Mouse (Mus musculus): Measurements from ENCODE around the gene Eif4e1b. TPM values are rescaled to one million over a fixed set of nuclear protein-coding genes. Genes with fewer than 3 reads are reported as not detected.

Eif4e1b gene
- polyA plus RNA-seq, 1 experiment, result 3.1 TPM

DNA sequence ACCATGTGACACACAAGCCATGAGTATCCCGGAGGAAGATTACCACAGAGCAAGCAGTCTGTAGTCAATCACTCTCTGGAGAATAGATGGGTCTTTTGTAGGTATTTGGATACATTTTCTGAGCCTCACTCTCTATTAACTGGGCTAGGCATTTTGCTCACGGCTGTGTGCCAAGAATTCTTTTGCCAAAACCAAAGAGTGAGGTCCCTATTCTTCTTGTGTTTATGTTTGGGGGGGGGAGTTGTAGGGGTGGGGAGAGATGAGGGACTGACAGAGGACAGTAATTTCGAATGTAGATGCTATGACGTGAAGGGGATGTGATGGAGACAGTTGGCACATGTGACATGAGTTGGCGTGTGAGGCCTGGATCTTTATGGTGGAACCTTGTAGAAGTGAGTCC is 53.3 kb downstream of the Eif4e1b start:
- H3K4me3 ChIP-seq (replicated peaks; ENCODE audit: control insufficient read depth, low read depth, low read length), result no peak overlapping the region
- 60% methylated on average over 5 of the region's 5 CpGs for WGBS
- TF ChIP-seq CTCF (IDR thresholded peaks at IDR 0.05; ENCODE audit: control insufficient read depth, insufficient read depth, low read length) (no peak), POLR2A (IDR thresholded peaks at IDR 0.05; ENCODE audit: borderline replicate concordance, control insufficient read depth, low read depth, low read length) (no peak)
- peaks cover 1% of the 10 kb centered on the region; the same call in 1 of the 2 replicates for H3K4me1 ChIP-seq (ENCODE audit: control insufficient read depth, insufficient read depth, low read length)
- no peak overlapping the region for H3K27ac ChIP-seq (ENCODE audit: control insufficient read depth, insufficient read depth, low read depth, low read length, poor library complexity)

DNA sequence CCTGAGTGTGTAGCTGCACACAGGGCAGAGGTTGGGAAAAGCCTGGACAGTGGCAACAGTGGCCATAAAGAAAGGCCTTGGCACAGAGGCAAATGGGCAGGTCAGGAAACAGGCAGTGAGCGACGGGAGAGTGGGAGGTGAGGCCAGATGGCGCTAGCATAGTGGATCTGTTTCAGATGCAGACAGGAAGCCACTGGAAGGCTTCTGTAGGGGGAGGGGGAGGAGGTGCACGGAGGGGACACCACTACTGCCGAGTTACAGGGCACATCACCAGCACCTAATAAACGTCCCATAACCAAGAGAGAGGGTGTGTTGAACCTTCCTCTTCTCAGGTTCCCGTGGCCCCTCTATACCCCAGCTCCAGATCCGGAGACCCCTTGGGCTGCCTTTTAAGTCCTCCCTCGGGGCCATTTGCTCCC is 53.7 kb downstream of the Eif4e1b start:
- Histone ChIP-seq H3K27ac (ENCODE audit: control insufficient read depth, insufficient read depth, low read depth, low read length, poor library complexity) (no peak overlapping the region), H3K4me3 (replicated peaks; ENCODE audit: control insufficient read depth, low read depth, low read length) (no peak overlapping the region), H3K4me1 (ENCODE audit: control insufficient read depth, insufficient read depth, low read length) (peaks cover 1% of the 10 kb centered on the region; the same call in 1 of the 2 replicates)
- TF ChIP-seq CTCF (IDR thresholded peaks at IDR 0.05; ENCODE audit: control insufficient read depth, insufficient read depth, low read length) (no peak), POLR2A (IDR thresholded peaks at IDR 0.05; ENCODE audit: borderline replicate concordance, control insufficient read depth, low read depth, low read length) (no peak)
- WGBS, result 8% methylated on average over 9 of the region's 9 CpGs

Other genes with a start within 250 kb of the Eif4e1b start
- 17.9 and 24.8 TPM in 2 replicates for gene 4833439L19Rik, start 218.6 kb upstream of the Eif4e1b start, polyA plus RNA-seq (2011; ENCODE audit: insufficient read depth, insufficient read length, low replicate concordance, missing spikeins)
- gene Arl10, start 209.0 kb upstream of the Eif4e1b start, polyA plus RNA-seq (2011; ENCODE audit: insufficient read depth, insufficient read length, low replicate concordance, missing spikeins), result 6.0 and 6.2 TPM in 2 replicates
- 9.5 and 16.1 TPM in 2 replicates for gene Nop16, start 193.9 kb upstream of the Eif4e1b start, polyA plus RNA-seq (2011; ENCODE audit: insufficient read depth, insufficient read length, low replicate concordance, missing spikeins)
- gene Higd2a, start 193.8 kb upstream of the Eif4e1b start, polyA plus RNA-seq (2011; ENCODE audit: insufficient read depth, insufficient read length, low replicate concordance, missing spikeins), result 40.1 and 41.2 TPM in 2 replicates
- gene Cltb, start 172.7 kb upstream of the Eif4e1b start, polyA plus RNA-seq (2011; ENCODE audit: insufficient read depth, insufficient read length, low replicate concordance, missing spikeins), result 19.8 TPM in 2 replicates
- gene Faf2, start 162.2 kb upstream of the Eif4e1b start, polyA plus RNA-seq (2011; ENCODE audit: insufficient read depth, insufficient read length, low replicate concordance, missing spikeins), result 14.6 and 26.3 TPM in 2 replicates
- gene Rnf44, start 90.1 kb upstream of the Eif4e1b start, polyA plus RNA-seq (2011; ENCODE audit: insufficient read depth, insufficient read length, low replicate concordance, missing spikeins), result 26.7 and 60.0 TPM in 2 replicates
- not detected in 2 replicates for gene Cdhr2, start 82.5 kb upstream of the Eif4e1b start, polyA plus RNA-seq (2011; ENCODE audit: insufficient read depth, insufficient read length, low replicate concordance, missing spikeins)
- gene Gprin1, start 34.1 kb upstream of the Eif4e1b start, polyA plus RNA-seq (2011; ENCODE audit: insufficient read depth, insufficient read length, low replicate concordance, missing spikeins), result not detected in 2 replicates
- gene Sncb, start 17.4 kb upstream of the Eif4e1b start, polyA plus RNA-seq (2011; ENCODE audit: insufficient read depth, insufficient read length, low replicate concordance, missing spikeins), result not detected in 2 replicates
- gene Tspan17, start 5.4 kb downstream of the Eif4e1b start, polyA plus RNA-seq (2011; ENCODE audit: insufficient read depth, insufficient read length, low replicate concordance, missing spikeins), result 11.8 and 12.0 TPM in 2 replicates
- gene Unc5a, start 165.4 kb downstream of the Eif4e1b start, polyA plus RNA-seq (2011; ENCODE audit: insufficient read depth, insufficient read length, low replicate concordance, missing spikeins), result 0.79 and 1.4 TPM in 2 replicates
- 34.6 and 96.1 TPM in 2 replicates for gene Hk3, start 237.4 kb downstream of the Eif4e1b start, polyA plus RNA-seq (2011; ENCODE audit: insufficient read depth, insufficient read length, low replicate concordance, missing spikeins)